Mouse (Mus musculus) limb, embryonic 13.5 days (tissue): Measurements from ENCODE around the gene Sgk2. TPM values are rescaled to one million over a fixed set of nuclear protein-coding genes. Genes with fewer than 3 reads are reported as not detected.
A peak's percentile ranks its signal among the peaks of the same experiment; 100 is the strongest.

Experiments
- ATAC-seq: fragments of 200-750 bp; cut with Nextera tagmentation; 2 replicates; pipeline ENCODE4 v1.8.0; 2017; ENCODE audit warnings: low read depth, moderate number of reproducible peaks, moderate TSS enrichment; ENCODE audit not compliant: low FRiP score
- H3K27ac ChIP-seq: fragments of 300-500 bp; sonication (generic); 2 replicates; pipeline ENCODE4 v1.5.1; 2015; ENCODE audit warnings: inconsistent platforms, mild to moderate bottlenecking, moderate library complexity
- H3K27me3 ChIP-seq: fragments of 300-500 bp; sonication (generic); 2 replicates; pipeline ENCODE4 v1.6.1; 2015; ENCODE audit warnings: mild to moderate bottlenecking, inconsistent platforms
- H3K36me3 ChIP-seq: fragments of 300-500 bp; sonication (generic); 2 replicates; pipeline ENCODE4 v1.6.1; 2015; ENCODE audit warnings: inconsistent platforms, mild to moderate bottlenecking, moderate library complexity
- H3K4me1 ChIP-seq: fragments of 300-500 bp; sonication (generic); 2 replicates; pipeline ENCODE4 v1.6.1; 2015; ENCODE audit warnings: inconsistent platforms
- H3K4me2 ChIP-seq: fragments of 300-500 bp; sonication (generic); replicated peaks from 2 replicates; pipeline ENCODE4 v1.6.1; 2015; ENCODE audit warnings: inconsistent platforms, mild to moderate bottlenecking, moderate library complexity
- H3K4me3 ChIP-seq: fragments of 300-500 bp; sonication (generic); 2 replicates; pipeline ENCODE4 v1.5.1; 2015; ENCODE audit warnings: moderate library complexity, mild to moderate bottlenecking, inconsistent platforms
- H3K9ac ChIP-seq: fragments of 300-500 bp; sonication (generic); 2 replicates; pipeline ENCODE4 v1.6.1; 2015; ENCODE audit warnings: mild to moderate bottlenecking, inconsistent platforms
- H3K9me3 ChIP-seq: fragments of 300-500 bp; sonication (generic); 2 replicates; pipeline ENCODE4 v1.6.1; 2016; ENCODE audit warnings: inconsistent platforms
- WGBS: fragments of 180-500 bp; shearing (Covaris S2); methylation state at CpG from one replicate; pipeline ENCODE4 v1.1.7; 2015; 5-methylcytosine and 5-hydroxymethylcytosine counted together
- polyA plus RNA-seq: library from polyadenylated mRNA; unstranded; fragments of >200 nt; fragmentation: Nextera tagmentation; extraction: Ambion mirVana; gene quantifications from 2 replicates; pipeline ENCODE4 v1.2.1, GENCODE M21; 2015

The Sgk2 gene
- polyA plus RNA-seq, 1 experiment from 2014 or later = 0.05 TPM

GRCm38 (mm10) chr2:162993881-162994616 lies 6.9 kb downstream of the Sgk2 start:
- Histone ChIP-seq H3K27ac (no peak overlapping the region), H3K27me3 (no peaks in the 10 kb centered on the region), H3K4me3 (no peak overlapping the region), H3K36me3 (no peaks in the 10 kb centered on the region), H3K9me3 (no peaks in the 10 kb centered on the region), H3K9ac (no peak overlapping the region), H3K4me1 (no peaks in the 10 kb centered on the region), H3K4me2 (no peak overlapping the region)
- ATAC-seq = no peak
- WGBS = 77% methylated on average over 9 of the region's 9 CpGs

DNA sequence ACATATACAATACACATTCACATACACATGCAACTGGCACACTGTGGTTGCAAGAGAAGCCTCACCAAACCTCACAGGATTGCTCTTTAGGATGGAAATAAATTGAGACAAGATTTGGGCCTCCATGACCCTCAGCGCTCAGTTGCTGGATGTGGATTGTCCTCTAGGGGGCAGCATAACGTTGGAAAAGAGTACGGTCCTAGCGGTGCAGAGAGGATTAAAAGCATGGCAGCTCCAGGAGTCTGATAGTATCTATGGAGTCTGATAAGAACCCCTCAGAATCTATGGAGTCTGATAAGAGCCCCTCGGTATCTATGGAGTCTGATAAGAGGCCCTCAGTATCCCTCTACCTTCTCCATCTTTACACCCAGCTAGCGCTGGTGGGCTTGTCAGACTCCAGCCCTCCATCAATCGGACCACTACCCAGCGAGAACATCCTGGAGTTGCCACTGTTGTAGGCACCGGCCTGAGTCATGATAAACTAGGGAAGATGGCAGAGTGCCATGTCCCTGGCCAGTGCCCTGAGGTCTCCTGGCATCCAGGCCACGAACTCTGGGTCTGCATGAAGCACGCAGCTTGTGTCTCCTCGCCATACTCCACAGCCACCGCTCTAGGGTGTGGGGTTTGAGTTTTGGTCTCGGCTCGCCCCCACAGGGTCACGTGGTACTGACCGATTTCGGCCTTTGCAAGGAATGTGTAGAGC lies 11.5 kb downstream of the Sgk2 start:
- Histone ChIP-seq H3K9ac (0 out of 2 replicates have a peak overlapping the region, but pooled peaks have one; percentile 19), H3K36me3 (no peaks in the 10 kb centered on the region), H3K4me3 (peak overlapping the region; percentile 15; the same call in 1 of the 2 replicates), H3K4me2 (peak overlapping the region; percentile 55), H3K27ac (no peak overlapping the region), H3K4me1 (no peaks in the 10 kb centered on the region), H3K27me3 (no peaks in the 10 kb centered on the region; the same call in 1 of the 2 replicates), H3K9me3 (no peaks in the 10 kb centered on the region)
- 35% methylated on average over 18 of the region's 18 CpGs for WGBS
- ATAC-seq = peak; percentile 79

GRCm38 (mm10) chr2:162999744-163000143 lies 12.6 kb downstream of the Sgk2 start:
- ATAC-seq = no peak

DNA sequence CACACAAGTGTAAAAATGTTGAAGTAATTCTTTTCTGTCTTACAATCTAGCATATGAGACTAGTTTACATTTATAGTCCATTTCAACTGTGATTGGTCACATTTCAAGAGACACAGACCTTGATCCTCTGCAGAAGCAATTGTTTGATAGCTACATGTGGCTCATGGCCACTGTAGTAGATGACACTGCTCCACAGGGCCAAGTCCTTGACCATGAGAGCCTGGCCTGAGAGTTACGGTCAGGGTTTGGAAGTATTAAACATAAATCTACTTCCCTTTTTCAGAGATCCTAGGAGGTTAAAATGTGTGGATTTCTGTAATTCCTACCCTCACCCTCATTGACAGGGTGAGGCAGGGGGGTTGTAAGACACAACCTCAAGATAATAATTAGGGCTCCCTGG lies 13.9 kb downstream of the Sgk2 start:
- H3K36me3 ChIP-seq = no peaks in the 10 kb centered on the region
- no peaks in the 10 kb centered on the region for H3K4me1 ChIP-seq
- 87% methylated on average over 1 of the region's 1 CpGs for WGBS
- no peak overlapping the region for H3K4me3 ChIP-seq
- no peaks in the 10 kb centered on the region for H3K9me3 ChIP-seq
- ATAC-seq = no peak
- H3K9ac ChIP-seq = no peak overlapping the region
- H3K4me2 ChIP-seq = no peak overlapping the region
- no peak overlapping the region for H3K27ac ChIP-seq
- no peaks in the 10 kb centered on the region; the same call in 1 of the 2 replicates for H3K27me3 ChIP-seq

More at GRCm38 (mm10) chr2:162999744-163000143, 12.6 kb downstream of the Sgk2 start:
- no peak overlapping the region for H3K9ac ChIP-seq
- H3K4me3 ChIP-seq = no peak overlapping the region
- no peaks in the 10 kb centered on the region; the same call in 1 of the 2 replicates for H3K27me3 ChIP-seq
- no peak overlapping the region for H3K27ac ChIP-seq
- 29% methylated on average over 3 of the region's 3 CpGs for WGBS
- H3K4me2 ChIP-seq = no peak overlapping the region
- H3K4me1 ChIP-seq = no peaks in the 10 kb centered on the region
- H3K36me3 ChIP-seq = no peaks in the 10 kb centered on the region
- H3K9me3 ChIP-seq = no peaks in the 10 kb centered on the region

- H3K9ac ChIP-seq = no peak overlapping the region
- H3K4me1 ChIP-seq = no peaks in the 10 kb centered on the region
- no peaks in the 10 kb centered on the region for H3K9me3 ChIP-seq
- no peaks in the 10 kb centered on the region for H3K36me3 ChIP-seq
- H3K27me3 ChIP-seq = no peaks in the 10 kb centered on the region; the same call in 1 of the 2 replicates
- no peak overlapping the region for H3K4me3 ChIP-seq
- no peak for ATAC-seq
- WGBS = 74% methylated on average over 4 of the region's 4 CpGs
- no peak overlapping the region for H3K27ac ChIP-seq
- no peak overlapping the region for H3K4me2 ChIP-seq
These were observed 20.2 kb downstream of the Sgk2 start for GRCm38 (mm10) chr2:163007299-163007698.

GRCm38 (mm10) chr2:163016916-163017743 lies 30.0 kb downstream of the Sgk2 start, which contains the start of gene Ift52:
Gene Ift52 (plus strand): TSS chr2:163017354.
- Histone ChIP-seq H3K9ac (peak within 1 kb of the TSS; percentile 83), H3K4me3 (peak within 1 kb of the TSS; percentile 83), H3K4me1 (peaks cover 10% of the 10 kb centered on the region), H3K27me3 (no peaks in the 10 kb centered on the region), H3K36me3 (no peaks in the 10 kb centered on the region), H3K27ac (peak within 1 kb of the TSS; percentile 73; the same call in 1 of the 2 replicates), H3K9me3 (no peaks in the 10 kb centered on the region), H3K4me2 (peak within 1 kb of the TSS; percentile 67)
- ATAC-seq = peak; percentile 95
- under 1% methylated on average over 57 of the region's 57 CpGs for WGBS

DNA sequence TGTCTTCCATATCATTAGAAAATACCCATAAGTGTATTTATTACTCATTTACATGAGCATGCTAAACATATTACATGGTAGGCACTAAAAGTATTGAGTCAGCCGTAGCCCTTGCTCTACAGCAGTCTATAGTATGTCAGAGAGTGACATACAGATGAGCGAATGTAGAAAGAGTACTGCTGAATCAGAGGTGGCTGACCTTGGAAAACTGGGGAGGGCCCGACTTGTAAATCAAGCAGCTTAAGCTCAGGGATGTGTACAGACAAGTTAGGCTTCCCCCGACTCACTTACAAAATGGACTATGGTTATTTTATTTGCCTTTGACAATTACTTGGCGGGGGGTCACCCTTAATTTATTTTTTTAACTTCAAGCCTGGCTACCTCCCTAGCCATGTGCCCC lies 44.2 kb downstream of the Sgk2 start:
- H3K36me3 ChIP-seq = peaks cover 94% of the 10 kb centered on the region
- ATAC-seq = no peak
- H3K27me3 ChIP-seq = no peaks in the 10 kb centered on the region
- H3K4me3 ChIP-seq = no peak overlapping the region
- WGBS = 93% methylated on average over 5 of the region's 5 CpGs
- no peak overlapping the region for H3K4me2 ChIP-seq
- no peak overlapping the region for H3K9ac ChIP-seq
- no peak overlapping the region for H3K27ac ChIP-seq
- H3K9me3 ChIP-seq = no peaks in the 10 kb centered on the region
- H3K4me1 ChIP-seq = no peaks in the 10 kb centered on the region

GRCm38 (mm10) chr2:163031757-163032156 lies 44.6 kb downstream of the Sgk2 start:
- Histone ChIP-seq H3K36me3 (peaks cover 94% of the 10 kb centered on the region), H3K9me3 (no peaks in the 10 kb centered on the region), H3K4me2 (no peak overlapping the region), H3K27me3 (no peaks in the 10 kb centered on the region), H3K9ac (no peak overlapping the region), H3K4me3 (no peak overlapping the region), H3K4me1 (no peaks in the 10 kb centered on the region), H3K27ac (no peak overlapping the region)
- ATAC-seq = no peak
- 86% methylated on average over 2 of the region's 2 CpGs for WGBS

- H3K27me3 ChIP-seq = no peaks in the 10 kb centered on the region
- no peaks in the 10 kb centered on the region for H3K9me3 ChIP-seq
- H3K4me1 ChIP-seq = no peaks in the 10 kb centered on the region
- no peak overlapping the region for H3K4me2 ChIP-seq
- no peak overlapping the region for H3K27ac ChIP-seq
- no peak for ATAC-seq
- peaks cover 94% of the 10 kb centered on the region for H3K36me3 ChIP-seq
- no peak overlapping the region for H3K4me3 ChIP-seq
- 36% methylated on average over 4 of the region's 4 CpGs for WGBS
- no peak overlapping the region for H3K9ac ChIP-seq
These were observed 45.5 kb downstream of the Sgk2 start for GRCm38 (mm10) chr2:163032622-163033021.

- H3K36me3 ChIP-seq = peaks cover 92% of the 10 kb centered on the region
- H3K27ac ChIP-seq = no peak overlapping the region
- H3K27me3 ChIP-seq = no peaks in the 10 kb centered on the region
- H3K4me1 ChIP-seq = no peaks in the 10 kb centered on the region
- no peak for ATAC-seq
- WGBS = 91% methylated on average over 7 of the region's 7 CpGs
- no peaks in the 10 kb centered on the region for H3K9me3 ChIP-seq
- no peak overlapping the region for H3K4me2 ChIP-seq
- H3K4me3 ChIP-seq = no peak overlapping the region
- no peak overlapping the region for H3K9ac ChIP-seq
These were observed 52.8 kb downstream of the Sgk2 start for GRCm38 (mm10) chr2:163039940-163040339.

- ATAC-seq = peak; percentile 77
- Histone ChIP-seq H3K36me3 (peaks cover 49% of the 10 kb centered on the region), H3K9me3 (no peaks in the 10 kb centered on the region), H3K4me1 (no peaks in the 10 kb centered on the region), H3K9ac (no peak overlapping the region), H3K27me3 (no peaks in the 10 kb centered on the region), H3K4me3 (peak overlapping the region; percentile 28), H3K27ac (no peak overlapping the region), H3K4me2 (peak overlapping the region; percentile 59)
- 5% methylated on average over 10 of the region's 10 CpGs for WGBS
These were observed 61.0 kb downstream of the Sgk2 start for GRCm38 (mm10) chr2:163048125-163048524.

DNA sequence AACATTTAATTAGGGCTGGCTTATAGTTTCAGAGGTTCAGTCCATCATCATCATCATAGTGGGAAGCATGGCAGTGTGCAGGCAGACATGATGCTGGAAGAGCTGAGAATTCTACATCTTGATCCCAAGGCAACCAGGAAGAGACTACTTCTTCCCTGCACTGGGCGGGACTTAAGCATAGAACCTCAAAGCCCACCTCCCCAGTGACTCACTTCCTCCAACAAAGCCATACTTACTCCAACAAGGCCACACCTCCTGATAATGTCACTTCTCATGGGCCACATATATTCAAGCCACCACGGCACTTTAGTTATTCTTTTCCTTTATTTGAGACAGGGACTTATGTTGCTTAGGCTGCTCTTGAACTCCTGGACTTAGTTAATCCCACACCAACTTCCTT lies 62.0 kb downstream of the Sgk2 start:
- Histone ChIP-seq H3K4me2 (no peak overlapping the region), H3K9ac (no peak overlapping the region)

More for the DNA sequence above, 62.0 kb downstream of the Sgk2 start:
- peaks cover 40% of the 10 kb centered on the region for H3K36me3 ChIP-seq
- 86% methylated on average over 2 of the region's 2 CpGs for WGBS
- ATAC-seq = no peak
- no peak overlapping the region for H3K4me3 ChIP-seq
- H3K4me1 ChIP-seq = peaks cover 4% of the 10 kb centered on the region; the same call in 1 of the 2 replicates
- H3K27ac ChIP-seq = no peak overlapping the region
- H3K27me3 ChIP-seq = no peaks in the 10 kb centered on the region
- H3K9me3 ChIP-seq = no peaks in the 10 kb centered on the region
